Mouse (Mus musculus) CD4-positive, CD25-positive, alpha-beta regulatory T cell, adult 4 months (primary cell): ENCODE results near the gene Tas2r108. TPM values are rescaled to one million over a fixed set of nuclear protein-coding genes. Genes with fewer than 3 reads are reported as not detected.

Experiments
- ATAC-seq: one replicate; pipeline ENCODE4 v1.8.0; 2017
- polyA plus RNA-seq, 2 experiments: library from polyadenylated mRNA; unstranded; fragments of 100-300 nt; shearing (Covaris generic); gene quantifications; one replicate each; pipeline ENCODE4 v1.2.1; 2017

Tas2r108 gene
- not detected for polyA plus RNA-seq

GRCm38 (mm10) chr6:40493229-40493628, at the start of gene Tas2r108:
Tas2r108 (plus strand) TSS chr6:40493529.
- ATAC-seq = no peak

- no peak for ATAC-seq
These were observed 44.7 kb upstream of the Tas2r108 start for GRCm38 (mm10) chr6:40448626-40449025.

- ATAC-seq = peak; percentile 77
These were observed 38.8 kb upstream of the Tas2r108 start for GRCm38 (mm10) chr6:40454436-40455041.

- ATAC-seq = peak; percentile 65
These were observed 27.6 kb upstream of the Tas2r108 start for GRCm38 (mm10) chr6:40465710-40466109.

GRCm38 (mm10) chr6:40470916-40471719, 22.2 kb upstream of the Tas2r108 start, which contains the start of gene Ssbp1:
Ssbp1 (plus strand) TSS chr6:40471352.
- peak; percentile 95 for ATAC-seq

GRCm38 (mm10) chr6:40471720-40472010, 21.7 kb upstream of the Tas2r108 start:
- ATAC-seq = peak; percentile 27

GRCm38 (mm10) chr6:40476132-40476531, 17.2 kb upstream of the Tas2r108 start:
- ATAC-seq = no peak

GRCm38 (mm10) chr6:40479705-40480104, 13.6 kb upstream of the Tas2r108 start:
- ATAC-seq = peak; percentile 47

- ATAC-seq = no peak
These were observed 11.0 kb upstream of the Tas2r108 start for GRCm38 (mm10) chr6:40482318-40482717.

GRCm38 (mm10) chr6:40490933-40491332, 2.4 kb upstream of the Tas2r108 start, which contains the start of gene Tas2r137:
Tas2r137 (plus strand) TSS chr6:40491233.
- ATAC-seq = no peak

- ATAC-seq = no peak
These were observed 26.1 kb downstream of the Tas2r108 start, which contains the start of gene Prss37 for GRCm38 (mm10) chr6:40519408-40519807. Prss37 (minus strand) TSS chr6:40519508.

Other genes with a start within 250 kb of the Tas2r108 start
- 10 to 100 TPM; 60.1 to 72.0 TPM for gene Agk, start 168.4 kb upstream of the Tas2r108 start, polyA plus RNA-seq
- gene E330009J07Rik, start 57.4 kb upstream of the Tas2r108 start, polyA plus RNA-seq = 1 to 10 TPM; 4.1 to 7.9 TPM
- not detected for gene Wee2, start 54.4 kb upstream of the Tas2r108 start, polyA plus RNA-seq
- 100 to 1,000 TPM; 112 to 118 TPM for gene Ssbp1, start 22.2 kb upstream of the Tas2r108 start, polyA plus RNA-seq
- not detected for gene Tas2r137, start 2.3 kb upstream of the Tas2r108 start, polyA plus RNA-seq
- gene Prss37, start 26.0 kb downstream of the Tas2r108 start, polyA plus RNA-seq = not detected
- gene Olfr461, start 61.5 kb downstream of the Tas2r108 start, polyA plus RNA-seq = not detected
- not detected for gene Olfr460, start 76.0 kb downstream of the Tas2r108 start, polyA plus RNA-seq
- gene Clec5a, start 92.3 kb downstream of the Tas2r108 start, polyA plus RNA-seq = not detected
- gene Tas2r138, start 119.8 kb downstream of the Tas2r108 start, polyA plus RNA-seq = not detected
- under 1 TPM in 1 of 2 experiments, not detected in 1; 0.16 TPM for gene Mgam, start 135.3 kb downstream of the Tas2r108 start, polyA plus RNA-seq